Mouse (Mus musculus) embryonic fibroblast, embryonic 13.5 days (primary cell): ENCODE results near the gene Pnkd.

ENCODE experiments used
- CTCF ChIP-seq: IDR thresholded peaks from 2 replicates; pipeline ENCODE4 v1.5.1; 2011; ENCODE audit warnings: mild to moderate bottlenecking, control low read depth, low read length, moderate library complexity, borderline replicate concordance; ENCODE audit not compliant: insufficient read depth
- POLR2A ChIP-seq: IDR thresholded peaks from 2 replicates; pipeline ENCODE4 v1.6.1; 2011; ENCODE audit warnings: low read depth, mild to moderate bottlenecking, control low read depth, low read length, moderate library complexity

DNA sequence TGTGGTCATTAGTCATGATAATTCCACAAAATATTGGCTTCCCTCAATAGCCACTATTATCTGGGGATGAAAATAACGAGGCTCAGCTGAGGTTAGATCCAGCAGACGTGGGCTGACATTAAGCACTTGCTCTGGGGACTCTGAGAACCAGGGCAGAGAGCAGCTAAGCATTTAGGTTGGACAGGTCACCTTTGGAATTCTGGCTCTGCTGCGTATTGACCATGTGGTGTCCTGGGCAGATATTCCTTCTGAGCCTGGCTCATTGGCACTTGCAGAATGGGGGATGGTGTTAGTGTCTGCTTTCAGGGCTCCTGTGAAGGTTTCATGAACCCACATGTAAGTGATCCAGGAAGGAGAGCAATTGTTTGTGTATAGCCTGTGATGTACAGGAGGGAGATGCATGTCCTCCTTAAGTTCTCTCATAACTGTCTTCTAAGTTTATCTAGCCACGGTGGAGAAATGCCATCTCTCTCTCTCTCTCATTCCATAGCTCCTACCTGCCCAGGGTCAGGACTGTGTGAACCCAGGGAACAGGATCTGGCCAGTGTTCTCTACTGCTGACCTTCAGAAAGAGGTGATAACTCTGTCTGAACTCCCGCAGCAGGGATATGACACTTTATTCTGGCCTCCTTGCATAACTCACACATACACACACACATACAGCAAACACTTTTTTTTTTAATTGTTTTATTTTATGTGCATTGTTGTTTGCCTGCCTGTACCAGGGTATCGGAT, 50.9 kb downstream of the Pnkd start:
- TF ChIP-seq CTCF (no peak), POLR2A (no peak)
